Mouse (Mus musculus) G1E (cell line): ENCODE data around the gene Gngt2. TPM values are rescaled to one million over a fixed set of nuclear protein-coding genes. Genes with fewer than 3 reads are reported as not detected.
"Not testable (repeated sequence)": the region's sequence is repeated elsewhere in the genome, so short reads cannot be mapped to it uniquely, and the experiment has no call there.

Experiments used
- ATAC-seq: 2 replicates; pipeline ENCODE4 v1.8.0; 2016; ENCODE audit warnings: mild to moderate bottlenecking; ENCODE audit not compliant: insufficient number of reproducible peaks, poor library complexity, low FRiP score, severe bottlenecking; ENCODE audit errors: extremely low read depth
- DNase-seq: peaks from one replicate; pipeline ENCODE4 v3.0.0; 2012; ENCODE audit warnings: low spot score
- H3K27me3 ChIP-seq: 2 replicates; pipeline ENCODE4 v1.6.1; 2012; ENCODE audit warnings: mild to moderate bottlenecking, low read length, inconsistent platforms; ENCODE audit not compliant: insufficient read depth
- H3K36me3 ChIP-seq: replicated peaks from 2 replicates; pipeline ENCODE3; 2012; ENCODE audit warnings: mild to moderate bottlenecking, inconsistent platforms
- H3K4me1 ChIP-seq: 2 replicates; pipeline ENCODE4 v1.6.1; 2012; ENCODE audit warnings: low read depth, low read length, inconsistent platforms, mixed read lengths; ENCODE audit not compliant: insufficient read depth
- H3K4me3 ChIP-seq: 2 replicates; pipeline ENCODE4 v1.5.1; 2012; ENCODE audit warnings: low read depth, mild to moderate bottlenecking, inconsistent platforms, low read length, moderate library complexity, mixed read lengths
- H3K9me3 ChIP-seq: replicated peaks from 2 replicates; pipeline ENCODE4 v1.6.1; 2012; ENCODE audit warnings: inconsistent platforms
- CTCF ChIP-seq: IDR thresholded peaks from 2 replicates; pipeline ENCODE4 v1.5.1; 2012; ENCODE audit warnings: low read depth, low read length, inconsistent platforms, mixed read lengths
- GATA1 ChIP-seq: IDR thresholded peaks from 2 replicates; pipeline ENCODE4 v1.6.1; 2012; ENCODE audit warnings: borderline replicate concordance, low read length, inconsistent platforms, mixed read lengths
- GATA2 ChIP-seq: IDR thresholded peaks from 2 replicates; pipeline ENCODE4 v1.6.1; 2012; ENCODE audit warnings: low read depth, low read length, inconsistent platforms, borderline replicate concordance
- POLR2AphosphoS5 ChIP-seq: IDR thresholded peaks from 2 replicates; pipeline ENCODE4 v1.6.1; 2012; ENCODE audit warnings: low read depth, low read length, inconsistent platforms; ENCODE audit not compliant: insufficient replicate concordance
- TAL1 ChIP-seq: conservative IDR thresholded peaks from 2 replicates; pipeline ENCODE4 v1.6.1; 2012; ENCODE audit warnings: low read depth, low read length, inconsistent platforms, mixed read lengths
- polyA plus RNA-seq: library from polyadenylated mRNA; stranded (reverse); fragments of >175 nt; gene quantifications from 2 replicates; pipeline ENCODE4 v1.2.3, GENCODE M21; 2012
- total RNA-seq, 2 experiments: library from RNA; stranded (forward) in 1 of 2; stranded (reverse) in 1 of 2; fragments of 200-1000 nt in 1 of 2; fragments of >200 nt in 1 of 2; fragmentation: Nextera tagmentation in 1 of 2; gene quantifications; 2 replicates each; pipeline ENCODE4 v1.2.3; 2014 to 2017

Gngt2 gene
- total and polyA plus RNA-seq, 3 experiments, result 15.0 to 40.9 (median 33.6) TPM

DNA sequence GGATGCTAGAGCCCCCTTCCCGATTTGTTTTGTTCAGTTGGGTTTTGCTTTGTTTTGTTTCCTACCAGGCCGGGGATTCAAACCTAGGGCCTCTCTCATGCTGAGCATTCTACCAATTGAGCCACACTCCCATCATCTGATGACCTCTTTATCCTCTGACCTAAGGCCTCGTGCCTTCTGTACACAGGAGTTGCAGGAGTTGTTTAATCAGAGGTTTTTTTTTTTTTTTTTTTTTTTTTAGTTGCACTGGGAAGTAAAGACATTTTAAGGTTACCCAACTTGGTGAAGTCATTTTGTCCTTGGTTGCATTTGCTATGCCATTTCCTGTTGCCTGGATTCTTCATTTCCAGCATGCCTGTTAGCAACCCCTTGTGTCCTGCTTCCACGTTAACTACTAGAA, 32.4 kb downstream of the Gngt2 start:
- H3K9me3 ChIP-seq, result no peaks in the 10 kb centered on the region
- TF ChIP-seq TAL1 (no peak), GATA1 (no peak), GATA2 (no peak), CTCF (no peak), POLR2AphosphoS5 (no peak)
- no peak for ATAC-seq

DNA sequence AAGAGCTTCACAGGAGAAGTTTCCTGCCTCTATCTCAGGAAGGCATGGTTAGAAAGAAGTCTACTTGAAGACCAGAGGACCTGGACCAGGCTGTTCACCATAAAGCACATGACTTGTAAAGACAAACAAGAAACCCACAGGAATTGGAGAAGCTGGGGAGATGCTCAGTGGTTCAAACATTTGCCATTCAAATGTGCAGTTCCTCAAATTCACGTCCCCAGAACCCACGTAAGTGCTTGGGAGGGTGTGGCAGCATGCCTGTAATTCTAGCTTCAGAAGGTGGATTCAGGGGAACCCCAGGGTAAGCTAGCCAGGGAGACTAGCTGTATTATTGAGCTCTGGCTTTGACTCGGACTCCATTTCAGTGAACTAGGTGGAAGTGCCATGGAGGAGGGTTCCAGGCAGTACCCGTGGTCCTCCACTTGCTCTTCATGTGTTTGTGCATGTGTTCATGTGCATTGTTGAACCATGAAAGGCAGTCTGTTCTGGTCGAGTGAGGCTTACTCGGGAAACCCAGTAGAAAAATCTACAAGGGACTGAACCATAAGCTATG, 33.0 kb downstream of the Gngt2 start:
- H3K27me3 ChIP-seq, result no peaks in the 10 kb centered on the region; the same call in 1 of the 2 replicates

More for the DNA sequence above, 32.4 kb downstream of the Gngt2 start:
- Histone ChIP-seq H3K4me1 (peaks cover 36% of the 10 kb centered on the region), H3K4me3 (no peak overlapping the region), H3K36me3 (peaks cover 52% of the 10 kb centered on the region), H3K27me3 (no peaks in the 10 kb centered on the region; the same call in 1 of the 2 replicates)
- DNase-seq, result no peak

GRCm38 (mm10) chr11:95875804-95876203, 38.8 kb downstream of the Gngt2 start:
- no peaks in the 10 kb centered on the region for H3K36me3 ChIP-seq
- no peaks in the 10 kb centered on the region for H3K9me3 ChIP-seq
- H3K4me3 ChIP-seq, result peak overlapping the region; percentile 31; the same call in 1 of the 2 replicates
- H3K27me3 ChIP-seq, result peaks cover 16% of the 10 kb centered on the region
- ATAC-seq (no peak), DNase-seq (no peak)
- TF ChIP-seq TAL1 (no peak), POLR2AphosphoS5 (no peak), GATA2 (no peak), CTCF (no peak), GATA1 (no peak)
- peaks cover 11% of the 10 kb centered on the region for H3K4me1 ChIP-seq

More for the DNA sequence above, 33.0 kb downstream of the Gngt2 start:
- peak; percentile 33 for DNase-seq
- ATAC-seq, result no peak
- TF ChIP-seq GATA2 (no peak), POLR2AphosphoS5 (no peak)
- Histone ChIP-seq H3K4me1 (peaks cover 36% of the 10 kb centered on the region), H3K9me3 (no peaks in the 10 kb centered on the region), H3K4me3 (no peak overlapping the region), H3K36me3 (peaks cover 51% of the 10 kb centered on the region)

DNA sequence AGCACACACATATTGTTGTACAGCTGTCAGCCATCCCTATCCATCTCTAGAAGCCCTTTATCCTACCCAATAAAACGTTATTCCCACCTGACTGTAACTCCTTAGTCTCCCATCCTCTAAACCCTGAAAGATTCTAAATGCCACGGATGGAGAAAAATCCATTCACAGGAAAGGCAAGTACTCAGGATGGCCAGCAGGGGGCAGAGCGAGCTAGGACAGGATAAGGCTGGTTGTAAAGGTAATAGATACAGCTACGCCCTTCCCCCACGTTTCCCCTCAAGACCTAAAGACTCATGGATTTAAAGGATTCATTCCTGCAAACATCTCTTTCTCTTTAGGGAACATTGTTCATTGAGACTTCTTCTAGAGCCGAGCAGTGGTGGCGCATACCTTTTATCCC, 39.3 kb downstream of the Gngt2 start:
- ATAC-seq (no peak), DNase-seq (peak; percentile 28)
- H3K4me3 ChIP-seq, result peak overlapping the region; percentile 31; the same call in 1 of the 2 replicates
- H3K27me3 ChIP-seq, result peaks cover 20% of the 10 kb centered on the region
- peaks cover 11% of the 10 kb centered on the region for H3K4me1 ChIP-seq
- H3K36me3 ChIP-seq, result no peaks in the 10 kb centered on the region
- no peaks in the 10 kb centered on the region for H3K9me3 ChIP-seq
- TF ChIP-seq CTCF (peak; percentile 86), POLR2AphosphoS5 (no peak)

GRCm38 (mm10) chr11:95879861-95880260, 42.8 kb downstream of the Gngt2 start:
- not testable (repeated sequence) for H3K36me3 ChIP-seq, DNase-seq, H3K4me3 ChIP-seq, H3K9me3 ChIP-seq, ATAC-seq
- H3K4me1 ChIP-seq, result peaks cover 11% of the 10 kb centered on the region
- peaks cover 41% of the 10 kb centered on the region for H3K27me3 ChIP-seq

DNA sequence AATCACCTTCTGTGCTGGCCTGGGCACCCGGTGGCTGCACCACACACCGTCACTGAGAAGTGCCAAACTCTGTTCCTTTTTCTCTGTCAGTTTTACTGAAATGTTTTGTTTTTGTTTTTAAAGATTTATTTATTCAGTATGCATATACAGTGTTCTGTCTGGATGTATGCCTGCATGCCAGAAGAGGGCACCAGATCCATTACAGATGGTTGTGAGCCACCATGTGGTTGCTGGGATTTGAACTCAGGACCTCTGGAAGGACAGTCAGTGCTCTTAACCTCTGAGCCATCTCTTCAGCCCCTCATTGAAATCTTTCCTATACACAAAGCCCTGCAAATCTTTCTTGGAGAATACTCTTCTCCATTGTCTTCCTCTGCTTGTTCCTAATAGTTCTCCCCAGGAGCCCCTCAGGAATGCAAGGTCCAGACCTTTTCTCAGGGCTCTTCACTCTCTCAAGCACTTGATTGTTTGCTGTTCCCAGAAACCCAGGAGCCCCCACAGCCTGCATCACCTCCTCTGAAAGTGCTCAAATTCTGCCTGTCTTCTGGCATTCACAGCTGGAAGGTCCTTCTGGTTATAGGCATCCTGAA, 53.5 kb downstream of the Gngt2 start:
- peaks cover 24% of the 10 kb centered on the region for H3K27me3 ChIP-seq
- TF ChIP-seq POLR2AphosphoS5 (no peak), TAL1 (no peak), CTCF (no peak), GATA1 (no peak), GATA2 (no peak)
- ATAC-seq (no peak), DNase-seq (no peak)
- no peak overlapping the region for H3K4me3 ChIP-seq
- H3K4me1 ChIP-seq, result no peaks in the 10 kb centered on the region
- H3K36me3 ChIP-seq, result no peaks in the 10 kb centered on the region
- peaks cover 12% of the 10 kb centered on the region for H3K9me3 ChIP-seq

Other genes with a start within 250 kb of the Gngt2 start
- not detected in 2 replicates for gene Ngfr, start 249.5 kb upstream of the Gngt2 start, total RNA-seq (2014; fragmentation: Nextera tagmentation)
- gene Ngfr, start 249.5 kb upstream of the Gngt2 start, total RNA-seq (2017), result 0.05 and 0.06 TPM in 2 replicates
- not detected in 2 replicates for gene Ngfr, start 249.5 kb upstream of the Gngt2 start, polyA plus RNA-seq
- gene Phb, start 170.3 kb upstream of the Gngt2 start, total RNA-seq (2014; fragmentation: Nextera tagmentation), result 46.6 and 50.0 TPM in 2 replicates
- 111 and 115 TPM in 2 replicates for gene Phb, start 170.3 kb upstream of the Gngt2 start, total RNA-seq (2017)
- 35.9 and 44.0 TPM in 2 replicates for gene Phb, start 170.3 kb upstream of the Gngt2 start, polyA plus RNA-seq
- 259 and 261 TPM in 2 replicates for gene Zfp652, start 124.5 kb upstream of the Gngt2 start, total RNA-seq (2014; fragmentation: Nextera tagmentation)
- 46.4 and 57.0 TPM in 2 replicates for gene Zfp652, start 124.5 kb upstream of the Gngt2 start, total RNA-seq (2017)
- gene Zfp652, start 124.5 kb upstream of the Gngt2 start, polyA plus RNA-seq, result 177 and 180 TPM in 2 replicates
- gene B130006D01Rik, start 113.6 kb upstream of the Gngt2 start, total RNA-seq (2014; fragmentation: Nextera tagmentation), result 28.1 and 30.8 TPM in 2 replicates
- 8.5 and 9.0 TPM in 2 replicates for gene B130006D01Rik, start 113.6 kb upstream of the Gngt2 start, total RNA-seq (2017)
- 0.02 TPM in 1 of 2 replicates, not detected in the other for gene B130006D01Rik, start 113.6 kb upstream of the Gngt2 start, polyA plus RNA-seq
- 34.5 and 43.0 TPM in 2 replicates for gene Phospho1, start 12.7 kb upstream of the Gngt2 start, total RNA-seq (2014; fragmentation: Nextera tagmentation)
- 7.0 and 7.4 TPM in 2 replicates for gene Phospho1, start 12.7 kb upstream of the Gngt2 start, total RNA-seq (2017)
- gene Phospho1, start 12.7 kb upstream of the Gngt2 start, polyA plus RNA-seq, result 236 and 275 TPM in 2 replicates
- 22.7 and 29.2 TPM in 2 replicates for gene Abi3, start 5.3 kb downstream of the Gngt2 start, total RNA-seq (2014; fragmentation: Nextera tagmentation)
- gene Abi3, start 5.3 kb downstream of the Gngt2 start, total RNA-seq (2017), result 12.7 and 14.1 TPM in 2 replicates
- 56.9 and 79.3 TPM in 2 replicates for gene Abi3, start 5.3 kb downstream of the Gngt2 start, polyA plus RNA-seq
- not detected in 2 replicates for gene B4galnt2, start 77.7 kb downstream of the Gngt2 start, total RNA-seq (2014; fragmentation: Nextera tagmentation)
- 0.05 TPM in 1 of 2 replicates, not detected in the other for gene B4galnt2, start 77.7 kb downstream of the Gngt2 start, total RNA-seq (2017)
- gene B4galnt2, start 77.7 kb downstream of the Gngt2 start, polyA plus RNA-seq, result not detected in 2 replicates
- gene Igf2bp1, start 168.7 kb downstream of the Gngt2 start, total RNA-seq (2014; fragmentation: Nextera tagmentation), result 113 and 120 TPM in 2 replicates
- gene Igf2bp1, start 168.7 kb downstream of the Gngt2 start, total RNA-seq (2017), result 38.3 and 49.1 TPM in 2 replicates
- gene Igf2bp1, start 168.7 kb downstream of the Gngt2 start, polyA plus RNA-seq, result 51.3 and 52.6 TPM in 2 replicates
- not detected in 2 replicates for gene Gip, start 187.3 kb downstream of the Gngt2 start, total RNA-seq (2014; fragmentation: Nextera tagmentation)
- 0.76 TPM in 1 of 2 replicates, not detected in the other for gene Gip, start 187.3 kb downstream of the Gngt2 start, total RNA-seq (2017)
- gene Gip, start 187.3 kb downstream of the Gngt2 start, polyA plus RNA-seq, result not detected in 2 replicates
- gene Snf8, start 197.7 kb downstream of the Gngt2 start, total RNA-seq (2014; fragmentation: Nextera tagmentation), result 38.7 and 48.4 TPM in 2 replicates
- 58.4 and 62.3 TPM in 2 replicates for gene Snf8, start 197.7 kb downstream of the Gngt2 start, total RNA-seq (2017)
- 154 and 196 TPM in 2 replicates for gene Snf8, start 197.7 kb downstream of the Gngt2 start, polyA plus RNA-seq
- 35.6 and 38.5 TPM in 2 replicates for gene Ube2z, start 228.2 kb downstream of the Gngt2 start, total RNA-seq (2014; fragmentation: Nextera tagmentation)
- gene Ube2z, start 228.2 kb downstream of the Gngt2 start, total RNA-seq (2017), result 34.6 and 35.8 TPM in 2 replicates
- 25.8 and 31.9 TPM in 2 replicates for gene Ube2z, start 228.2 kb downstream of the Gngt2 start, polyA plus RNA-seq
- gene Atp5g1, start 238.5 kb downstream of the Gngt2 start, total RNA-seq (2014; fragmentation: Nextera tagmentation), result 304 and 320 TPM in 2 replicates
- gene Atp5g1, start 238.5 kb downstream of the Gngt2 start, total RNA-seq (2017), result 108 and 129 TPM in 2 replicates
- 196 and 385 TPM in 2 replicates for gene Atp5g1, start 238.5 kb downstream of the Gngt2 start, polyA plus RNA-seq